Mouse (Mus musculus) heart, embryonic 13.5 days (tissue): ENCODE measurements around the gene Smim23. TPM values are rescaled to one million over a fixed set of nuclear protein-coding genes. Genes with fewer than 3 reads are reported as not detected.

Source experiments
- ATAC-seq: fragments of 200-750 bp; cut with Nextera tagmentation; 2 replicates; pipeline ENCODE4 v1.8.0; 2017; ENCODE audit warnings: moderate TSS enrichment; ENCODE audit not compliant: insufficient number of reproducible peaks, low FRiP score, low TSS enrichment; ENCODE audit errors: extremely low read depth
- H3K27ac ChIP-seq: fragments of 300-500 bp; sonication (generic); replicated peaks from 2 replicates; pipeline ENCODE4 v1.5.1; 2015; ENCODE audit warnings: moderate library complexity, mild to moderate bottlenecking, inconsistent platforms
- H3K27me3 ChIP-seq: fragments of 300-500 bp; sonication (generic); replicated peaks from 2 replicates; pipeline ENCODE4 v1.6.1; 2015; ENCODE audit warnings: mild to moderate bottlenecking, inconsistent platforms
- H3K36me3 ChIP-seq: fragments of 300-500 bp; sonication (generic); 2 replicates; pipeline ENCODE4 v1.6.1; 2015; ENCODE audit warnings: mild to moderate bottlenecking, inconsistent platforms
- H3K4me1 ChIP-seq: fragments of 300-500 bp; sonication (generic); 2 replicates; pipeline ENCODE4 v1.6.1; 2015; ENCODE audit warnings: inconsistent platforms
- H3K4me2 ChIP-seq: fragments of 300-500 bp; sonication (generic); 2 replicates; pipeline ENCODE4 v1.6.1; 2015; ENCODE audit warnings: inconsistent platforms, mild to moderate bottlenecking, moderate library complexity
- H3K4me3 ChIP-seq: fragments of 300-500 bp; sonication (generic); 2 replicates; pipeline ENCODE4 v1.5.1; 2015; ENCODE audit warnings: moderate library complexity, mild to moderate bottlenecking, inconsistent platforms
- H3K9ac ChIP-seq: fragments of 300-500 bp; sonication (generic); 2 replicates; pipeline ENCODE4 v1.6.1; 2015; ENCODE audit warnings: inconsistent platforms, mild to moderate bottlenecking, moderate library complexity
- H3K9me3 ChIP-seq: fragments of 300-500 bp; sonication (generic); 2 replicates; pipeline ENCODE4 v1.6.1; 2016; ENCODE audit warnings: inconsistent platforms
- WGBS: fragments of 180-500 bp; shearing (Covaris S2); methylation state at CpG from one replicate; pipeline ENCODE4 v1.1.7; 2015; ENCODE audit warnings: mixed read lengths; 5-methylcytosine and 5-hydroxymethylcytosine counted together
- polyA plus RNA-seq: library from polyadenylated mRNA; unstranded; fragments of >200 nt; fragmentation: Nextera tagmentation; extraction: Ambion mirVana; gene quantifications from 2 replicates; pipeline ENCODE4 v1.2.1, GENCODE M21; 2015

Gene Smim23
- polyA plus RNA-seq, 1 experiment from 2014 or later, result not detected

GRCm38 (mm10) chr11:32780747-32781536 is 43.5 kb downstream of the Smim23 start:
- ATAC-seq, result no peak
- no peaks in the 10 kb centered on the region for H3K36me3 ChIP-seq
- H3K9me3 ChIP-seq, result peaks cover 6% of the 10 kb centered on the region
- H3K4me3 ChIP-seq, result no peak overlapping the region
- H3K27ac ChIP-seq, result no peak overlapping the region
- H3K4me2 ChIP-seq, result no peak overlapping the region
- H3K9ac ChIP-seq, result no peak overlapping the region
- H3K4me1 ChIP-seq, result peaks cover 21% of the 10 kb centered on the region
- H3K27me3 ChIP-seq, result 0 out of 2 replicates have a peak, but pooled peaks cover 4% of the 10 kb centered on the region
- 38% methylated on average over 11 of the region's 11 CpGs for WGBS

- Histone ChIP-seq H3K9ac (no peak overlapping the region), H3K4me3 (no peak overlapping the region), H3K36me3 (no peaks in the 10 kb centered on the region), H3K4me2 (no peak overlapping the region), H3K27me3 (no peaks in the 10 kb centered on the region), H3K4me1 (no peaks in the 10 kb centered on the region), H3K27ac (no peak overlapping the region), H3K9me3 (peaks cover 4% of the 10 kb centered on the region; the same call in 1 of the 2 replicates)
- WGBS, result 66% methylated on average over 9 of the region's 12 CpGs
- no peak for ATAC-seq
Measured at GRCm38 (mm10) chr11:32768642-32769343, 55.6 kb downstream of the Smim23 start.

Other genes with a start within 250 kb of the Smim23 start
- gene Fbxw11, start 181.9 kb downstream of the Smim23 start, polyA plus RNA-seq, result 59.6 and 60.8 TPM in 2 replicates